Mouse (Mus musculus) forebrain, embryonic 10.5 days (tissue): ENCODE measurements around the gene Fank1. TPM values are rescaled to one million over a fixed set of nuclear protein-coding genes. Genes with fewer than 3 reads are reported as not detected.

ENCODE experiments used
- DNase-seq: peaks from one replicate; pipeline ENCODE4 v3.0.0-alpha.2; 2017; ENCODE audit warnings: low spot score; ENCODE audit errors: extremely low spot score
- H3K27ac ChIP-seq: fragments of 300-500 bp; sonication (generic); 2 replicates; pipeline ENCODE4 v1.5.1; 2016; ENCODE audit warnings: mild to moderate bottlenecking
- H3K27me3 ChIP-seq: fragments of 300-500 bp; sonication (generic); 2 replicates; pipeline ENCODE4 v1.6.1; 2016; ENCODE audit warnings: mild to moderate bottlenecking; ENCODE audit not compliant: poor library complexity, severe bottlenecking
- H3K36me3 ChIP-seq: fragments of 300-500 bp; sonication (generic); replicated peaks from 2 replicates; pipeline ENCODE4 v1.6.1; 2016; ENCODE audit warnings: mild to moderate bottlenecking, moderate library complexity
- H3K4me1 ChIP-seq: fragments of 300-500 bp; sonication (generic); 2 replicates; pipeline ENCODE4 v1.6.1; 2016
- H3K4me3 ChIP-seq: fragments of 300-500 bp; sonication (generic); 2 replicates; pipeline ENCODE4 v1.5.1; 2016; ENCODE audit warnings: mild to moderate bottlenecking, moderate library complexity
- H3K9me3 ChIP-seq: fragments of 300-500 bp; sonication (generic); 2 replicates; pipeline ENCODE4 v1.6.1; 2016; ENCODE audit warnings: mild to moderate bottlenecking, moderate library complexity
- WGBS: fragments of 180-500 bp; shearing (Covaris S2); methylation state at CpG from one replicate; pipeline ENCODE4 v1.1.7; 2016; 5-methylcytosine and 5-hydroxymethylcytosine counted together
- polyA plus RNA-seq: library from polyadenylated mRNA; unstranded; fragments of >200 nt; fragmentation: Nextera tagmentation; extraction: Ambion mirVana; gene quantifications from 2 replicates; pipeline ENCODE4 v1.2.1, GENCODE M21; 2016

The Fank1 gene
- polyA plus RNA-seq, 1 experiment from 2014 or later, result 1.0 TPM

DNA sequence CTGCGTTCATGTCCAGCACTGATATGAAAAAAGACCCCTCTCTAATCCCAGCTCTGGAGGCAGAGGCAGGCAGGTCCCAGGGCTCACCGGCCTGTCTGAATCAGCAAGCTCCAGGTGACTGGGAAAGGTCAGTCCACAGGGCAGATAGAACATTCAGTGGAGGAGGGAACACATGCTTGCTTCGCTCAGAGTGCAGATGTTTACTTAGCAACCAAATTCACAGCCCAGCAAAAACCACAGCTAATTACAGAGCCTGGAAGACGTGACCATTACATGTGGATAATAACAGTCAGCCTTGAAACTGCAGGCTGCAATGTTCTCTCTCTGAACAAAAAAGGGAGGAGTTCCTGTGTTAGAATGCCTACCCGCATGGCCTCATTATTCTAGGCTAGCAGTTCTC is 26.0 kb upstream of the Fank1 start:
- H3K36me3 ChIP-seq, result peaks cover 76% of the 10 kb centered on the region
- peaks cover 13% of the 10 kb centered on the region for H3K4me1 ChIP-seq
- no peak overlapping the region for H3K4me3 ChIP-seq
- H3K27ac ChIP-seq, result peak overlapping the region; percentile 2; the same call in 1 of the 2 replicates
- H3K9me3 ChIP-seq, result no peaks in the 10 kb centered on the region
- H3K27me3 ChIP-seq, result no peaks in the 10 kb centered on the region
- 81% methylated on average over 5 of the region's 5 CpGs for WGBS
- no peak for DNase-seq

DNA sequence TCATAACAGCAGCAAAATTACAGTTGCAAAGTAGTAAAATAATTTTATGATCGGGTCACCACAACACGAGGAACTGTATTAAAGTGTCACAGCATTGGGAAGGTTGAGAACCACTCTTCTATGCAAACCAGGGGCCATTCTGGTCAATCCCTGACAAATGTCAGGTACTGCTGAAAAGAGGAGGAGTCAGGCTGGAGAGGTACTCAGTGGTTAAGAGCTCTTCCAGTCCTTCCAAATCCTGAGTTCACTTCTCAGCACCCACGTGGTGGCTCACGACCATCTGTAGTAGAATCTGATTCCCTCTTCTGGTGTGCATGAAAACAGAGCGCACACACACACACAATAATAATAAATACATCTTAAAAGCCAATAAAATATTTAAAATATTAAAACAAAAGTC is 25.5 kb upstream of the Fank1 start:
- Histone ChIP-seq H3K9me3 (no peaks in the 10 kb centered on the region), H3K4me1 (peaks cover 15% of the 10 kb centered on the region), H3K36me3 (peaks cover 71% of the 10 kb centered on the region), H3K4me3 (no peak overlapping the region), H3K27ac (no peak overlapping the region), H3K27me3 (no peaks in the 10 kb centered on the region)
- no peak for DNase-seq
- 88% methylated on average over 5 of the region's 5 CpGs for WGBS

DNA sequence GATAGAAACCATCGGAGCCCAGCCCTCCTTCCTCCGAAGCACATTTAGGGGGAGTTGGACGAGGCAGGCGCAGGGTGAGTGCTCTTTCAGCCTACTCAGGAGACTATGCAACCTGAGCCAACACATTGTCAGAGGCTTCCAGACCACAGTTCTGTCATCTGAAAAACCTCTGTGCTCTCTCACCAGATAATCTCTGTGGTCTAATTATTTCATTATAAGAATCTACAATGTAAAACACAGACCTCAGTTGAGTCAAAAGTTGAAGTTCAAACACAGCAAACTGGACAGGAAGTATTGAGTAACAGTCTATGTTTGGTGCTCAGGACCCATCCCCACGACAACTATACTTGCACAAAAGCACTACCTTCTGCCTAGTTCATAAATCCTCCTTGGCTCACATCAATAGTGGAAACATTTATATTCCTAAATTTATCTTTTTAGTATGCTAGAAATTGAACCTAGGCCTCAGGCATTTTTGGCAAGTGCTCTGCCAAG is 18.7 kb upstream of the Fank1 start:
- DNase-seq, result no peak
- H3K27ac ChIP-seq, result peak overlapping the region; percentile 96
- H3K4me3 ChIP-seq, result peak overlapping the region; percentile 58
- peaks cover 6% of the 10 kb centered on the region; the same call in 1 of the 2 replicates for H3K9me3 ChIP-seq
- peaks cover 30% of the 10 kb centered on the region for H3K36me3 ChIP-seq
- 23% methylated on average over 5 of the region's 5 CpGs for WGBS
- peaks cover 49% of the 10 kb centered on the region for H3K4me1 ChIP-seq
- H3K27me3 ChIP-seq, result no peaks in the 10 kb centered on the region

DNA sequence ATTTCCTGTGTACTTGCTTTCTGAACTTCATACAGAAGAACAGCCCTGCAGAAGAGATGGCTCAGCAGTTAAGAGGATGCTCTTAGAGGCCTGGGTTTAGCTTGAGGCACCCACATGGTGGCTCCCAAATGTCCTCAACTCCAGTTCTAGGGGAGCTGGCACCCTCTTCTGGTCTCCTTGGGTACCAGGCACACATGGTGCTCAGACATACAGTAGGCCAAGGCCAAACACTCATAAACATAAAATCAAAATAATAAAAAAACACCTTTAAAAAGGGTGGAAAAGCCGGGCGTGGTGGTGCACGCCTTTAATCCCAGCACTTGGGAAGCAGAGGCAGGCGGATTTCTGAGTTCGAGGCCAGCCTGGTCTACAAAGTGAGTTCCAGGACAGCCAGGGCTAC is 17.9 kb upstream of the Fank1 start:
- whole genome bisulfite sequencing, result 90% methylated on average over 5 of the region's 5 CpGs
- Histone ChIP-seq H3K36me3 (peaks cover 27% of the 10 kb centered on the region), H3K4me1 (peaks cover 49% of the 10 kb centered on the region), H3K27ac (peak overlapping the region; percentile 96), H3K9me3 (peaks cover 6% of the 10 kb centered on the region; the same call in 1 of the 2 replicates), H3K27me3 (no peaks in the 10 kb centered on the region), H3K4me3 (peak overlapping the region; percentile 58)
- DNase-seq, result no peak

DNA sequence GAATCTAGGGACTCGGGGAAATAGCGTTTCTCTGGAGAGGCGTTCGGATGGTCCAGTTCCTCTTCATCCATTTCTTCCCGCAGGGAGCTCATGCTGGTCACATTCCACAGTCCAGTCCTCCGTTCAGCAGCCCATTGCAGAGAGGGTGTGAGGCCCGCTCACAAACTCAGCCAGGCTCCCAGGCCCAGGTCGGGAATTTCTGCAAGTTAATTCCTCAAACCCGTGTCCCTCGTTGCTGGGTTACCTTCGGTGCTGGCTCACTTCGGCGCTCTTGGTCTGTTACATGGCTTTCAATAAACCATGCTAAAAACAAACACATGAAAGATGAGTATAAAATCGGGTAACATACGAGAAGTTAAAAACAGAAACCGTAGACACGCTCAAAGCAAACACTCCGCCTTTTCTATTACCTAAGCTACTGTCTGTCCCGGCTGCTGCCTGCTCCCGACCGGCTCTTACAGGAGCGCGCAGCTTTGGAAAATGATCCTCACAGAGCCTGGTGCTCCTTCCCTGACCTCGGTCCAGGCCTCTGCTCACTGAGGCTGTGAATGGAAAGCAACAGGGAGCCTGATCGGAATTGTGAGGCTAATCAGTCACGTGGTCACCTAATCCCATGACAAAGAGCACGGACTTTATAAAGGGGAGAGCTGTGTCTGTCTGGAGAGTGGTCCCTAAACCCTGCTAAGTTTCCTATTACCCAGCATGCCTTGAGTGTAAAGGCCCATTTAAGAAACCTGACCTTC is 16.9 kb upstream of the Fank1 start:
- WGBS, result under 1% methylated on average over 27 of the region's 27 CpGs
- Histone ChIP-seq H3K4me1 (peaks cover 55% of the 10 kb centered on the region), H3K4me3 (peak overlapping the region; percentile 58), H3K27me3 (no peaks in the 10 kb centered on the region), H3K27ac (peak overlapping the region; percentile 96), H3K9me3 (peaks cover 6% of the 10 kb centered on the region; the same call in 1 of the 2 replicates), H3K36me3 (peaks cover 18% of the 10 kb centered on the region)
- peak; percentile 90 for DNase-seq

DNA sequence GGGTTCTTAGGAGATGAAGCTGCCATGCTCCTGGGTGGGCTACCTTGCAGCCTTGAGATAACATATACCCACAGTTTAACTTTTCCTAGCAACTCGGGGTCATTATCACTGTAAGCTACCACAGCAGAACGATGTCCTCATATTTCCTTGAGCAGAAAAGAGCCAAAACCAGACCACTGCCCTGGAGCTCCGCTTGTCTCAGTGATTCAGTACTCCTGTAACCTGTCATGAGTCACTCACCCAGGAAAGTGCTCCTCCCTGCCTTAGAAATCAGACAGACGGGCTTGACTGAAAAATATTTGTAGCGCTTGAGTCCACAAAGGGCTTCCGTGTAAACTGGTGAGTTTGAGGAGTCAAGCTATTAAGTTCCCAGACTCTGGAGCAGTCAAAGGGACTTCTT is 14.0 kb upstream of the Fank1 start:
- no peaks in the 10 kb centered on the region for H3K27me3 ChIP-seq
- peaks cover 48% of the 10 kb centered on the region for H3K4me1 ChIP-seq
- H3K4me3 ChIP-seq, result no peak overlapping the region
- 0 out of 2 replicates have a peak overlapping the region, but pooled peaks have one; percentile 40 for H3K27ac ChIP-seq
- WGBS, result 95% methylated on average over 6 of the region's 6 CpGs
- peaks cover 10% of the 10 kb centered on the region; the same call in 1 of the 2 replicates for H3K36me3 ChIP-seq
- peaks cover 6% of the 10 kb centered on the region; the same call in 1 of the 2 replicates for H3K9me3 ChIP-seq
- DNase-seq, result no peak

DNA sequence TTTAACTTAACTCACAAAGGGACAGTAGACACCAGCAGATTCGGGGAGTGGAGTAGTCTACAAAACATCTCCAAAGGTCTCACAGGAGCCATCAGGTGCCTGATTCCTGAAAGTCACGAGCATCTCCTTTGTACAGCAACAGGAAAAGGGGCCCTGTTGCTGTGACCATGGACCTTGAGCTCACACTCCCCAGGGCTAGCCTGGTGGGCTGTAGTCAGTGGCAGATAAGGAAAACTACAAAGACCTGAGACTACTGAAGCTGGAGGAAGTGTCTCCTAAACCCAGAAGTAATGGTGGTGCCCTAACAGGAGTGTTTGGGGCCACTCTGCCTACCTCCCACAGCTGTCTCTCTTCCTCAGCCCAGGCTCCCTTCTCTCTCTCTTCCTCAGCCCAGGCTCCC is 12.2 kb upstream of the Fank1 start:
- no peaks in the 10 kb centered on the region for H3K27me3 ChIP-seq
- 84% methylated on average over 2 of the region's 2 CpGs for WGBS
- peaks cover 6% of the 10 kb centered on the region; the same call in 1 of the 2 replicates for H3K9me3 ChIP-seq
- H3K4me3 ChIP-seq, result no peak overlapping the region; the same call in 1 of the 2 replicates
- peaks cover 10% of the 10 kb centered on the region; the same call in 1 of the 2 replicates for H3K36me3 ChIP-seq
- peak overlapping the region; percentile 78 for H3K27ac ChIP-seq
- H3K4me1 ChIP-seq, result peaks cover 33% of the 10 kb centered on the region
- DNase-seq, result no peak

DNA sequence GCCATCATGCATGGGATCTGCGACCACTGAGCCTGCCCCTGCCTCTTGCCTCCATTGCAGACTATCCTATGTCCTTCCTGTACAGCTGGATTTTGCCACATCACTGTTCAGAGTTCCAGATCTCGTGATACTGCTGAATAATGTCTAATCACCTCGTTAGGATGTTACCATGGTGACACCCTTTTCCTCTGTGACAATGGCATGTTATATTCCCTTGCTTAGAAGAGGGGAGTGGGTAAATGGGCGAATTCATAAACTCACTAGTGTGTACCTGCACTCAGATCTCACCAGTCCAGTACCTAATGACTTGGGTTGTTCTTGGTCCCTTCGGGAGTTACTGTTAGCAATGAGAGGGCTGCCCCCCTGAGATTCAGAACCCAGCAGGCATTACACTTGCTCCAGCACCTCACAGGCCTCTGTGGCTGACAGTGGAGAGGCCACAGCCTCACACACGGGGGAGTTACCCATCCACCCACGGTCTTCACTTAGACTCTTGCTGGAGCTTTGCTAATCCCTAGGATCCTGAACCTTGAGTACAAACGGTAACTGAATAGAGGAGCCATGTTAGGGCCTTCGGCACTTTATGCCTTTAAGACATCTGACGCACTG is 11.3 kb upstream of the Fank1 start:
- H3K27me3 ChIP-seq, result no peaks in the 10 kb centered on the region
- H3K4me1 ChIP-seq, result peaks cover 23% of the 10 kb centered on the region
- peaks cover 10% of the 10 kb centered on the region; the same call in 1 of the 2 replicates for H3K36me3 ChIP-seq
- no peak for DNase-seq
- 63% methylated on average over 10 of the region's 10 CpGs for WGBS
- H3K4me3 ChIP-seq, result no peak overlapping the region
- H3K9me3 ChIP-seq, result peaks cover 6% of the 10 kb centered on the region; the same call in 1 of the 2 replicates
- H3K27ac ChIP-seq, result peak overlapping the region; percentile 78

DNA sequence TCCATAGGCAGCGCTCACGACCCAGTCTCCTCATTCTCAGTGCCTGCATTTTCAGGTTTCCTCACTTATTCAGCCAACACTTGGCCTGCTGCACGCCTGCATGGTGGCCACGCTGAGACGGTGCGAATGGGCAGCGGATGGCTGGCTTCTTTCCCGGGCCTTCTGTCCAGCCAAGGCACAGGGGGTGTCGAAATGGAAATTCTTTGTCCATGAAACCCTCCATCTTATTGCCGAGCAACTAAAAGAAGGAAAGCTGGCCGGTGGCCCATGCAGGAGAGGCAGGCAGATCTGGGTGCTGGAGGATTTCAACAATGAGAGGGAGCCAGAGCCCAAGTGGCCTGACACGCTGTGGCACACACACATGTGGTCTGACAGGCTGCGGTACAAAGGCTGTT is 10.8 kb upstream of the Fank1 start:
- Histone ChIP-seq H3K9me3 (peaks cover 6% of the 10 kb centered on the region; the same call in 1 of the 2 replicates), H3K4me1 (peaks cover 22% of the 10 kb centered on the region), H3K36me3 (peaks cover 10% of the 10 kb centered on the region; the same call in 1 of the 2 replicates), H3K27me3 (no peaks in the 10 kb centered on the region), H3K27ac (peak overlapping the region; percentile 78), H3K4me3 (no peak overlapping the region)
- 83% methylated on average over 13 of the region's 13 CpGs for whole genome bisulfite sequencing
- no peak for DNase-seq

DNA sequence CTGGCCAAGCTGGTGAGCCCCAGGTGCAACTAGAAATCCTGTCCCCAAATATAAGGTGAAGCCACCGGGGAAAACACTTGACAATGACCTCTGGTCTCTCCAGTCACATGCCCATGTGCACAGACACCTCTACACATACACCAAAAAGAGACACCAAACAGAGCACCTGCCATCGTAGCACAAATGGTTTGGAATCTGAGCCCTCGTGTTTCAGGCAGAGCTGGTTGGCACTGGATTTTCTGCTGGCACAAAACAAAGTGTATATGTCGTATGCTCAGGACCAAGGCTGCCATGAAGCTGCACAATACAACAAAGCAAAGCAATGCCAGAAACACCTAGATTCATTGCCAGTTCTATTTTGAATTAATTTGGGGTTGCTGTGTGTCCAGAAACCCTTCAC is 8.6 kb upstream of the Fank1 start:
- Histone ChIP-seq H3K36me3 (no peaks in the 10 kb centered on the region), H3K27ac (no peak overlapping the region), H3K4me1 (peaks cover 22% of the 10 kb centered on the region), H3K4me3 (no peak overlapping the region), H3K27me3 (no peaks in the 10 kb centered on the region), H3K9me3 (no peaks in the 10 kb centered on the region)
- no peak for DNase-seq
- WGBS, result 88% methylated on average over 4 of the region's 4 CpGs

DNA sequence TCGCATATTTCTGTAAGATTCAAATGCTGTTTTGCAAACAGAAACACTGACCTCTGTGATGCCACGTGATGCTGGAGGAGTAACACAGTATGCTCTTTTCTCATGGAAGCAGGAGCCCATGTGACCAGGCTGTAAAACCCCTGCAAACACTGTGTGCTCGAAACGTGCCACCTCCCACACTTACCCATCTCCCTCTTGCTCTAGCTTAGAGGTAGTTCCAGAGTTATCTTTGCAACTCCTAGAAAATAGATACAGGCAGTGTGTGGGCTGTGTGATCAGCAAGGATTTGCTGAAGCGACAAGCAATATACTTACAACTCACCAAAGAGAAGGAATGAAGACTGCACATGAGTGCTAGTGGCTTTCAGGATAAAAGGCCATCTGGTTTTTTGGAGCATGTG is 8.1 kb upstream of the Fank1 start:
- no peak for DNase-seq
- 79% methylated on average over 5 of the region's 5 CpGs for WGBS
- Histone ChIP-seq H3K36me3 (no peaks in the 10 kb centered on the region), H3K27ac (no peak overlapping the region), H3K9me3 (no peaks in the 10 kb centered on the region), H3K27me3 (no peaks in the 10 kb centered on the region), H3K4me3 (no peak overlapping the region), H3K4me1 (peaks cover 22% of the 10 kb centered on the region)

DNA sequence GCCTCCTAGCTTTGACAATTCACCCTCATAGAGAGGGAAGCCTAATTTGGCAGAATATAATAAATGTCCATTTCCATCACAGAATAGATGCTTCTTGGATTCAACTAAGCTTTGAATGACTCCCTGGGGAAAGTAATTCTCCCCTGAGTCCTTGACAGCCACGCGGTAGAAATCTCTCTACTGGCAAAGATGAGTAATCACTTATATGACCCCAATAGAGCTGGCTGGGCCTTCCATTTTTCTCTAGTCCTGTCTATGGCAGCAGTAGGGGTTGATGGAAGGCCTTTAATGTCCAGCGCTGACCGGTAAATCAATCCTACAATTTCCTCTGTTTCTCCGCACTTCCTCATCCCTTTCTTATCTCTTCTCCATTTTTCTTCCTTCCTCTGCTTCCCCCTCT is 1.5 kb upstream of the Fank1 start:
- DNase-seq, result no peak
- Histone ChIP-seq H3K27ac (no peak overlapping the region), H3K4me3 (peak overlapping the region; percentile 69; the same call in 1 of the 2 replicates), H3K36me3 (no peaks in the 10 kb centered on the region), H3K9me3 (no peaks in the 10 kb centered on the region), H3K27me3 (peaks cover 5% of the 10 kb centered on the region), H3K4me1 (peaks cover 34% of the 10 kb centered on the region)
- WGBS, result 75% methylated on average over 5 of the region's 5 CpGs
